Mouse (Mus musculus): ENCODE measurements around the gene Fkbp9. TPM values are rescaled to one million over a fixed set of nuclear protein-coding genes. Genes with fewer than 3 reads are reported as not detected.
A peak's percentile ranks its signal among the peaks of the same experiment; 100 is the strongest.

Gene Fkbp9
- total RNA-seq (2015; ENCODE audit: low replicate concordance), result 2.9 TPM in 1 of 2 replicates, not detected in the other
- 0.68 and 1.9 TPM in 2 replicates for total RNA-seq (2017; ENCODE audit: low replicate concordance)

DNA sequence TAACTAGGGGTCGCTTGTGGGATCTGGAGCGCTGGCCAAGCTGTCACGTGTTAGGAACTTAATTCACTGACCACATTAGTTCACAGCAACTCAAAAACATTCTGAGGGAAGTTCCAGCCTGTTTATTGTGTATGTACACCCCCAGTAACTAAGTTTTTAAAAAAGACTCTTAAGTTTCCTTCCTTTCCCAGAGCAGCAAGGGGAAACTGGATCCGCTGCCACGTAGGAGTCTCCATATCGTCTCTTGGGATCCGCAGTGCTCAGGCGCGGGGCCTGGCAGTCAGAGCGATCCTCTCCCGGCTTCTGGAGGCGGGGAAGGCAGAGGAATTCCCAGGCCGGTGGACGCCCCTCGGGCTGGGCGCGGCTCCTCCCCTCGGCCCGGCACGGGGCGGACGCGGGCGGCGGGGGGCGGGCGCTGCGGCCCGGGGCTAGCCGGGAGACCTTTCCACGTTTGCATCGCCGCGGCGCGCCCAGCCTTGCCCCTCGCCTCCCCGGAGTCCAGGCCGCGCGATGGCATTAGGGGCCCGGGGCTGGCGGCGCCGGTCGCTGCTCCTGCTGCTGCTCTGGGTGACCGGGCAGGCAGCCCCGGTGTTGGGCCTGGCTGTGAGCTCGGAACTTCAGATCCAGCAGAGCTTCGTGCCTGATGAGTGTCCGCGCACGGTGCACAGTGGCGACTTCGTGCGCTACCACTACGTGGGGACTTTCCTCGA is at the start of gene Fkbp9:
Fkbp9 (plus strand) TSS at position 363 of the 710 bp plus-strand sequence.
- ATAC-seq (replicated peaks; ENCODE audit: low FRiP score, poor library complexity, severe bottlenecking), result peak; percentile 77

DNA sequence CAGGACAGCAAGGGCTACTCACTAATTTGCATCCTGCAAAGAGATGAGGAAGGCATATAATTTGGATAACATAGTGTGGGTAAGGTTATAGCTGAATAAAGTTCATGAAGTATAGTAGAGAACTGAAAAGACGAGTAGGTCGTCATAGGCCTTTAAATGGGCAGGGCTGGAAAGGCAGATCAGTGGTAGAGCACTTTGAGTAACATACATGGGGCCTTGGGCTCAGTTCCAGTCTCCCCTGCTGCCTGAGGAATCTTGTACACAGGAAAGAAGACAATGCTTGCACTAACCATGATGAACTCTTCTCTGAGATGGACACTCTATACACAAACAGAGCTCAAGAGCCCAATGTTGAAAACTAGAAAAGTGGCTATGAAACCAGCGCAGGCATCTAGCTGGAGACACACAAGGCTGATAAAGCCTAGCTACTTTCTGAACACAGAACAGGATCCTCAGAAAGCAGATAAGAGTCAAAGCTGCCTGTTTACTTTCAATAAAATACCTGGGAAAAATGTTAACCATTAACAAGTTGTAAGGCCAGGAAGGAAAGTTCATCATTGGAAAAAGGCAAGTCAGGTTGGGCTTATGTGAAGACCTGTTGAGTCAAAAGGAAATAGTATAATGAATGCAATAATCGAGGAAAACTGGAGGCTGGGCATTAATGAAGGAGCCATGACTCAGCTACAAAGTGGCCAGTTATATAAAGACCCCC is 48.1 kb upstream of the Fkbp9 start:
- ATAC-seq (replicated peaks; ENCODE audit: low FRiP score, poor library complexity, severe bottlenecking), result no peak

- ATAC-seq (replicated peaks; ENCODE audit: low FRiP score, poor library complexity, severe bottlenecking), result no peak
These were observed 46.8 kb upstream of the Fkbp9 start for GRCm38 (mm10) chr6:56785068-56785467.

DNA sequence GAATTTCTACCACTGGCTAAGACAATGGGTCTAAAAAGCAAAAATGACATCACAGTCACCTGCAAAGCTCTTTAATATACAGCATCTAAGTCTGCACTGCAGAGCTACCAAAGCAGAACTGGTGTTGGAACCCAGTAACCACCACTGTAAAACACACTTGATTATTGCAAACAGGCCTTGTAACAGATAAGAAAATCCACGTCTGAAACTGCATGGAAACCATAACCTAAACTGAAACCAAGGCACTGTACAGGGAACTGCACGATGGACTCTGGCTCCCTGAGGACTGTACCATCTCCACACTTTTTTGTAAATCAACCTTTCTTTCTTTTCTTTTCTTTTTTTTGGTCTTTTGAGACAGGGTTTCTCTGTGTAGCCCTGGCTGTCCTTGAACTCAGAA is 44.2 kb upstream of the Fkbp9 start:
- ATAC-seq (replicated peaks; ENCODE audit: low FRiP score, poor library complexity, severe bottlenecking), result no peak

DNA sequence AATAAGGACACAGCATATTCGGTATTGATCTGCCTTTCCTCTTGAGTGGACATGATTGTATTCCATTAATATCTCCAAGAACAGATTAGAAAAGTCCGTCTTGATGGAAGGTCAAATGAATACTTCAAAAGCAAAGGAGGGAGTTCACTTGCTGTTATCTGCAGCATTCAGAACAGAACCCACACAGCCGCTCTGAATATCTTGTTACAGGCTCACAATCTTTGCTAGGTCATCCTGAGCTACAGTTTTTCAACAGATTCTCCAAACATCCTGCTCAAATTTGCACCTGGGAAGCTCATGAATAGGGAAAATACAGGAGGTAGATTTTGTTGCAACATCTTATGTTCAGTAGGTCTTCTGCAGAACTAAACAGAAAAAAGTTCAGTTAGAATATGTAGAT is 42.5 kb upstream of the Fkbp9 start:
- ATAC-seq (replicated peaks; ENCODE audit: low FRiP score, poor library complexity, severe bottlenecking), result peak; percentile 61; the same call in 1 of the 2 replicates

DNA sequence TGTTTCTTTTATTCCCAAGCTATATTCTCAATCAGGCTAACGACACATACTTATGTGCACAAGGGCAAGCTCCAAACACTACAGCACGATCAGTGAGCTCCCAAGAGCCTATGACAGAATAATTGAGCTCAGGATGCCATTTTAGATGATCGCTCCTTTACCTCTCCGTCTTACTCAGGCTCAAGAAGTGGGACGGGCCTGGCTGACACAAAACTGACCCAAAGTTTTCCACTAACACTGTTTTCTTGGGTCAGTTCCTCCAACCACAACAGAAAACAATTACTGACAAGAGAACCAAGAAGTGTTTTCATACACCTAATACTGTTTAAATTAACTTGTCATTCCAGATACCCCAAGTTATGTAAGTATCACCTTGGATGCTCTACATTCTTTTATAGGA is 37.0 kb upstream of the Fkbp9 start:
- no peak for ATAC-seq (replicated peaks; ENCODE audit: low FRiP score, poor library complexity, severe bottlenecking)

- ATAC-seq (replicated peaks; ENCODE audit: low FRiP score, poor library complexity, severe bottlenecking), result no peak
These were observed 35.6 kb upstream of the Fkbp9 start for GRCm38 (mm10) chr6:56796232-56796631.

DNA sequence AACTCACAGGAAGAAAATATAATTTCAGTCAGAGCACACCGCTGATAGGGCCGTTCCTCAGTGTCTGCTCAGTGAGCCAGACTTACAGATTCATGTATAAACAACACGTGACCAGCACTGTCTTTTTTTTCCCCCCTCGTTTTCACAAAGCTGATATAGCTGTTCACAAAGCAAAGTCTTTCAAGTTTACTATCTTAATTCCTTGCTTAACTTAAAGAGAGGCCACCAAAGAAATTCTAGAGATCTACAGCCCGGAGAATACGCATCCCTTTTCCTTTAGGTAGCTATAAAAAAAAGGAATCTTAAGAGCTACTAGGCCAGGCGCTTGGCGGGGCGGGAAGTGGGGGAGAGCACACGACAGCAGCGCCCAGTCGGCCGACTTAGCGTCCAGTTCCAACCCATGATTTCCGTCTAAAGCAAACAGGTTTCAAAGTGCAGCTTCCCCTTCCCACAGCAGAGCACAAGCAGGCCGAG is 35.2 kb upstream of the Fkbp9 start:
- ATAC-seq (replicated peaks; ENCODE audit: low FRiP score, poor library complexity, severe bottlenecking), result peak; percentile 61

- peak; percentile 93 for ATAC-seq (replicated peaks; ENCODE audit: low FRiP score, poor library complexity, severe bottlenecking)
These were observed 34.3 kb upstream of the Fkbp9 start, which contains the start of gene Kbtbd2 for GRCm38 (mm10) chr6:56797311-56798151. TSS of gene Kbtbd2 (minus strand) at chr6:56797813.

DNA sequence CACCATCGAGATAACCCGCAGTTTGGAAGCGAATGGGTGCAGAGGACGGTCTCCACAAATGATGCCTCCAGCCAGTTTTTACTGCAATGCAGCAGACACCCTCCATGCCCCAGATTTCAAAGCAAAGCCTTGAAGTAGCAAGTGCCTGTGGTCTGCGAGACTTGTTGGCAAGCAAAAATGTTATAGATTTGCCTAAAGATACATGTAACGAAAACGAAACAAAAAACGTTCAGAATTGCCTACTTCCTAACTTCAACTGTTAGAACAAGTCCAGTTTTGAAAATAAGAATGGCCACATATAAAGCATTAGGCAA is 33.8 kb upstream of the Fkbp9 start:
- ATAC-seq (replicated peaks; ENCODE audit: low FRiP score, poor library complexity, severe bottlenecking), result peak; percentile 33; the same call in 1 of the 2 replicates

GRCm38 (mm10) chr6:56805026-56805425 is 26.8 kb upstream of the Fkbp9 start:
- no peak for ATAC-seq (replicated peaks; ENCODE audit: low FRiP score, poor library complexity, severe bottlenecking)

DNA sequence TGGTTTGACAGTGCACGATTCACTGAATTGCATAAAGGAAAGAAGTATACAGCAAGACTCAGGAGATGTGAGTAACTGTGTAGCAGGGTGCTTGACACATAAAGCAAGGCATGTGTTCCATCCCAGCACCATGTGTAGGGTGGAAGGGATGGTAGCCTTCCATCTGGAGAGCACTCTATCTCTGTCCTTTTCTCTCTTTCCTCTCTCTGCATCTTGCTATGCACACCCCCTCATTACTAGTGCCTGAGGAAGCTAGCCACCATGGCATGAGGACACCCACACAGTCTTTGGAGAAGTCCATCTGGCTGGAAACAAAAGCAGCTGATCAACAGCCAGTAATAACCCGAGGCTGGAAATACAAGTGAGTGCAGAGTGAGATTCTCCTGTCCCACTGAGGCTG is 25.7 kb upstream of the Fkbp9 start:
- no peak for ATAC-seq (replicated peaks; ENCODE audit: low FRiP score, poor library complexity, severe bottlenecking)

DNA sequence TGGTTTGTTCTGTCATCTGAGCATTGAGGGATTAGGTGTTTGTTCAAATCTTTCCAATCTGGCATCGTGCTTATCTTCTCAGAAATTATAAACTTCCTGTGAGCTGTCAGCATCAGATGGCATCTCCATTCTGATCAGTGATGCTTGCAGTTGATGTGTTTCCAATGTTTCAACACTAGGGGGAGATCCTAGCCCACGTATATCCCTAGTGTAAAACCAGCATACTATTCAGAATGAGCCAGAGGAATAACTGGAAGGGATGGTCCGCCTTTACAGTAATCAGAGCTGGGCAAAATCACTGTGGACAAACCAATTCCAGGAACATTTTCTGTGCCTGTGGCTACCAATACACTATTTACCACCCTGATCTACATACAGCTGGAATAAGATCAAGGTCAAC is 23.2 kb upstream of the Fkbp9 start:
- peak; percentile 92 for ATAC-seq (replicated peaks; ENCODE audit: low FRiP score, poor library complexity, severe bottlenecking)

DNA sequence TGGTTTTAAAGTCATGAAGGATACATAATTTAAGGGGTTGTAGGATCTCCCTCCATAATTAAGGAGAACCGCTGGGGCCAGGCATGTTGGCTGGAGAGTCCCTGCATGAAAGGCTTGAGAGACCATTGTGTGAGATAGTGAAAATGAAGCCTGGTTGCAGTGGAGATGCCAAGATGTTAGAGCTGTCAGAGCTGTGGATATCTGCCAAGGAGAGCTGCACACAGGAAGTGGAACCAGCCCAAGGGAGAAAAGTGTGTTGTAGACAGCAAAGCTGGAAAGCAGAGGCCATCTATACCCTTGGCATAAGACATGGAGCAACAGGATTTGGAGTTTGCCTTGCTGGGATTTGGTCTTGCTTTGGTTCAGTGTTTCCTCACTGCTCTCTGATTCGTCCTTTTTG is 18.5 kb upstream of the Fkbp9 start:
- ATAC-seq (replicated peaks; ENCODE audit: low FRiP score, poor library complexity, severe bottlenecking), result no peak

GRCm38 (mm10) chr6:56818436-56819123 is 13.3 kb upstream of the Fkbp9 start:
- ATAC-seq (replicated peaks; ENCODE audit: low FRiP score, poor library complexity, severe bottlenecking), result no peak

- ATAC-seq (replicated peaks; ENCODE audit: low FRiP score, poor library complexity, severe bottlenecking), result no peak
These were observed 12.8 kb upstream of the Fkbp9 start for GRCm38 (mm10) chr6:56819124-56819487.

DNA sequence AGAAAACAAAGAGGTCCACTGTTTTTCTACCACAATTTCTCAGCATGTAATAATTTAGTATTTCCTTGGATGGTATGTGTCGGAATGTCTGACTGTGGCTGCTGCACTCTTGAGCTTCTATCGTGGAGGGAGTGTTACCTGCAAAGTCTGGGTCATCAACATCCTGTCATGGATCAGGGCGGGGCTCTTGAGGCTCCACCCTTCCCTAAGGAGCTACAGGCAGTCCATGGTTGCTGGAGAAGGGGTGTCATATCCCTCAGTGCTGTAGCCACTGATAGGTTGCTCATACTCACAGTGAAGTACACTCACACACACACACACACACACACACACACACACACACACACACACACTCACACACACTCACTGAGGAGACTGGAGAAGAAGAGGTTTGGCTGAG is 6.2 kb upstream of the Fkbp9 start:
- peak; percentile 77 for ATAC-seq (replicated peaks; ENCODE audit: low FRiP score, poor library complexity, severe bottlenecking)

GRCm38 (mm10) chr6:56832407-56832796 is 543 bp downstream of the Fkbp9 start:
- ATAC-seq (replicated peaks; ENCODE audit: low FRiP score, poor library complexity, severe bottlenecking), result 0 out of 2 replicates have a peak, but pooled peaks have one; percentile 33

- ATAC-seq (replicated peaks; ENCODE audit: low FRiP score, poor library complexity, severe bottlenecking), result no peak
These were observed 971 bp downstream of the Fkbp9 start for GRCm38 (mm10) chr6:56832830-56833229.

GRCm38 (mm10) chr6:56834769-56835168 is 2.9 kb downstream of the Fkbp9 start:
- ATAC-seq (replicated peaks; ENCODE audit: low FRiP score, poor library complexity, severe bottlenecking), result no peak
